Mouse (Mus musculus) MEL (cell line): ENCODE results near the gene Ptgis.

Source experiments
- CHD2 ChIP-seq: IDR thresholded peaks from 2 replicates; pipeline ENCODE4 v1.6.1; 2011; ENCODE audit warnings: low read length, improper control_type of control experiment
- CTCF ChIP-seq, 3 experiments: IDR thresholded peaks in 2 of 3; conservative IDR thresholded peaks in 1 of 3; 2 replicates each; pipeline ENCODE4 v1.5.1; 2011 to 2012; ENCODE audit warnings: low read length in 3 of 3, low read depth in 2 of 3, mild to moderate bottlenecking in 2 of 3, improper control_type of control experiment in 1 of 3, inconsistent platforms in 1 of 3, mixed read lengths in 1 of 3, moderate library complexity in 1 of 3; ENCODE audit not compliant: control insufficient read depth in 1 of 3, insufficient read depth in 1 of 3, poor library complexity in 1 of 3, severe bottlenecking in 1 of 3
- EP300 ChIP-seq, 2 experiments: IDR thresholded peaks; 2 replicates each; pipeline ENCODE4 v1.6.1; 2011; ENCODE audit warnings: improper control_type of control experiment in 2 of 2, low read length in 2 of 2, low read depth in 1 of 2, mild to moderate bottlenecking in 1 of 2
- MEF2A ChIP-seq: IDR thresholded peaks from 2 replicates; pipeline ENCODE4 v1.6.1; 2014; ENCODE audit warnings: low read depth, mild to moderate bottlenecking, inconsistent platforms, low read length, improper control_type of control experiment; ENCODE audit not compliant: poor library complexity, insufficient replicate concordance, severe bottlenecking; ENCODE audit errors: extremely low read depth
- MYC ChIP-seq: IDR thresholded peaks from 2 replicates; pipeline ENCODE4 v1.6.1; 2011; ENCODE audit warnings: low read depth, mild to moderate bottlenecking, low read length, improper control_type of control experiment, moderate library complexity
- POLR2A ChIP-seq, 2 experiments: IDR thresholded peaks; 2 replicates each; pipeline ENCODE4 v1.6.1; 2011 to 2012; ENCODE audit warnings: low read length in 2 of 2, mild to moderate bottlenecking in 2 of 2, control low read depth in 1 of 2, improper control_type of control experiment in 1 of 2, low read depth in 1 of 2, moderate library complexity in 1 of 2; ENCODE audit not compliant: control insufficient read depth in 1 of 2, insufficient read depth in 1 of 2, poor library complexity in 1 of 2
- USF1 ChIP-seq: IDR thresholded peaks from 2 replicates; pipeline ENCODE4 v1.6.1; 2014; ENCODE audit warnings: low read depth, mild to moderate bottlenecking, inconsistent platforms, low read length, improper control_type of control experiment, moderate library complexity
- ZNF384 ChIP-seq: IDR thresholded peaks from 2 replicates; pipeline ENCODE4 v1.6.1; 2012; ENCODE audit warnings: low read depth, mild to moderate bottlenecking, inconsistent platforms, low read length, improper control_type of control experiment

DNA sequence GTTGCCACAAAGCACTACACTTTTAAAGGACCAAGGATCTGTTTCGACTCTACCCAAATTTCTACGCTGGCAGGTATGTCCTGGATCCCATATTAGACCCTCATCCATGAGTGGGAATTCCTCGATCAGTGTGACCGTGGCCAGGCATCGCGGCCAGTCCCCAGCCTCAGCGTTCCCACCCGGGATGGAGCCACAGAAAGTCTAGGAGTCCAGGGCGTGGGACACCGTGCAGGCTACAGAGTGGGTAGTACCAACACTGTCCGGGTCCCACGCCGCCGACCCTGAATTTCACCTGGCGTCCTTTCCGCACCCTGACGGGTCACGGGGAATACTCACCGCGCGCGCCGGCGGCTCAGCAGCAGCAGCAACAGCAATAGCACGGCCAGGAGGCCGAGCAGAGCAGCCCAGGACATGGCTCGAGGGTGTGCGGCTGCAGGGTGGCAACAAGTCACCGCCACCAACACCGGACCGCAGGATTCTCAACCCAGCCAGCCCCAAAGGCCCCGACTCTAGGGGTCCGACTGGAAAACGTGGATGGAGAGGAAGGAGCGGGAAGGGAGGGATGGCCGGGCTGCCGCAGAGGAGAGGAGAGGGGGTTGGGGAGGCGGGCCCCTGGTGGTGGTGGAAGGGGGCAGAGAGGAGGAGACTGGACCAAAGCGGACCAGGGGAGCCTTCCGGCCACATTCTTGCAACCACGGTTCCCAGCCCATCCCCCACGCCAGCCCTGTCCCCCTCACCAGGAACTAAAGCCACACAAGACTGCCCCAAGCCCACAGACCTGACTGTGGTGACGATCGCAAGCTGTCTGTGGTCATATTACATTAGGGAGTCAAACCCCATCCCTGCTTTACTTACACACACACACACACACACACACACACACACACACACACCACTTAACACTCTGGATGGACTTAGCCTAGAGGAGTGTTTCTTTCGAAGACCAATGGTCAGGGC is at the start of gene Ptgis:
- TF ChIP-seq CHD2 (no peak), EP300 (IDR thresholded peaks at IDR 0.05; ENCODE audit: low read depth in 1 of 2, low read length in 2 of 2) (no peak), POLR2A (IDR thresholded peaks at IDR 0.05; ENCODE audit: control insufficient read depth in 1 of 2, insufficient read depth in 1 of 2, low read depth in 1 of 2, low read length in 2 of 2, poor library complexity in 1 of 2) (no peak), CTCF (IDR thresholded peaks at IDR 0.05 in 2 of 3, conservative IDR thresholded peaks at IDR 0.05 in 1 of 3; ENCODE audit: control insufficient read depth in 1 of 3, insufficient read depth in 1 of 3, low read depth in 2 of 3, low read length in 3 of 3, poor library complexity in 1 of 3, severe bottlenecking in 1 of 3) (no peak), MYC (no peak), MEF2A (no peak), USF1 (no peak), ZNF384 (no peak)
